Mouse (Mus musculus) intestine, postnatal 0 days (tissue): ENCODE measurements at regions not wholly inside any gene's neighbourhood (a gene's known extent, or its start where the extent isn't known, plus 50 kb on each side); places are given as distances from the start of the nearest gene placed in this dataset.

Experiments used
- ATAC-seq: fragments of 200-750 bp; cut with Nextera tagmentation; 2 replicates; pipeline ENCODE4 v1.8.0; 2017; ENCODE audit warnings: mild to moderate bottlenecking, moderate TSS enrichment, moderate library complexity
- H3K27ac ChIP-seq: fragments of 300-500 bp; sonication (generic); 2 replicates; pipeline ENCODE4 v1.5.1; 2014; ENCODE audit warnings: mild to moderate bottlenecking, low read depth, low read length, moderate library complexity
- H3K27me3 ChIP-seq: fragments of 300-500 bp; sonication (generic); replicated peaks from 2 replicates; pipeline ENCODE4 v1.6.1; 2014; ENCODE audit warnings: low read length, mixed read lengths; ENCODE audit not compliant: control insufficient read depth, insufficient read depth
- H3K36me3 ChIP-seq: fragments of 300-500 bp; sonication (generic); 2 replicates; pipeline ENCODE4 v1.6.1; 2014; ENCODE audit warnings: mild to moderate bottlenecking, moderate library complexity; ENCODE audit not compliant: control insufficient read depth, insufficient read depth
- H3K4me1 ChIP-seq: fragments of 300-500 bp; sonication (generic); replicated peaks from 2 replicates; pipeline ENCODE4 v1.6.1; 2014; ENCODE audit warnings: antibody characterized with exemption, low read length, mixed read lengths; ENCODE audit not compliant: control insufficient read depth, insufficient read depth
- H3K4me2 ChIP-seq: fragments of 300-500 bp; sonication (generic); replicated peaks from 2 replicates; pipeline ENCODE4 v1.6.1; 2014; ENCODE audit warnings: low read depth, mild to moderate bottlenecking, moderate library complexity
- H3K4me3 ChIP-seq: fragments of 300-500 bp; sonication (generic); 2 replicates; pipeline ENCODE4 v1.5.1; 2014; ENCODE audit warnings: low read depth, low read length
- H3K9ac ChIP-seq: fragments of 300-500 bp; sonication (generic); 2 replicates; pipeline ENCODE4 v1.6.1; 2014; ENCODE audit warnings: mild to moderate bottlenecking, low read depth, low read length
- H3K9me3 ChIP-seq: fragments of 300-500 bp; sonication (generic); 2 replicates; pipeline ENCODE4 v1.6.1; 2016; ENCODE audit warnings: mixed run types; ENCODE audit not compliant: control insufficient read depth
- CTCF ChIP-seq: sonication (generic); IDR thresholded peaks from 2 replicates; pipeline ENCODE4 v1.5.1; 2016; ENCODE audit warnings: low read depth, mild to moderate bottlenecking, control low read depth, antibody characterized with exemption, moderate library complexity
- WGBS: fragments of 180-500 bp; shearing (Covaris S2); extraction: QIAGEN DNeasy Blood & Tissue Kit; methylation state at CpG from one replicate; pipeline ENCODE4 v1.1.7; 2014; 5-methylcytosine and 5-hydroxymethylcytosine counted together

DNA sequence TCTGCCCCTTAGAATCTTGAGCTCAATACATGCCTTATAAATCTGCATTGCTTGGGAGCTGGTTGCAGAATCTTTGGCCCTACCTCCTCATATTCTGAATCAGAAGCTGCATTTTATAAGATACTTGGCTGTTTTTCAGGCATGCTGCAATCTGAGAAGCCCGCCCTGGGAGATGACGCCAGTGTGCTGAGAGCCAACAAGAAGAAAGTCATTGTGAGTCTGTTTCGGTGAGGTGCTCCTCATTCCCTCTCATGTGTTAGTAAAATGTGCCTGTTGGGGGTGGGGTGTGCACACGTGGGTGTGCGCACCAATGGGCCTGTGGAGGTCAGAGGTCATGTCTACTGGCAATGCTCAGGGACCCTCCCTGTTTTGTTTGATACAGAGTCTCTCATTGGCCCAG is 388.7 kb downstream of the Agtpbp1 start:
- H3K27me3 ChIP-seq = no peaks in the 10 kb centered on the region
- H3K4me1 ChIP-seq = no peaks in the 10 kb centered on the region
- no peak overlapping the region for H3K27ac ChIP-seq
- WGBS = 80% methylated on average over 5 of the region's 5 CpGs
- H3K4me2 ChIP-seq = no peak overlapping the region
- H3K36me3 ChIP-seq = no peaks in the 10 kb centered on the region
- TF ChIP-seq CTCF = no peak
- no peak overlapping the region for H3K4me3 ChIP-seq
- no peaks in the 10 kb centered on the region for H3K9me3 ChIP-seq
- ATAC-seq = no peak
- H3K9ac ChIP-seq = no peak overlapping the region

DNA sequence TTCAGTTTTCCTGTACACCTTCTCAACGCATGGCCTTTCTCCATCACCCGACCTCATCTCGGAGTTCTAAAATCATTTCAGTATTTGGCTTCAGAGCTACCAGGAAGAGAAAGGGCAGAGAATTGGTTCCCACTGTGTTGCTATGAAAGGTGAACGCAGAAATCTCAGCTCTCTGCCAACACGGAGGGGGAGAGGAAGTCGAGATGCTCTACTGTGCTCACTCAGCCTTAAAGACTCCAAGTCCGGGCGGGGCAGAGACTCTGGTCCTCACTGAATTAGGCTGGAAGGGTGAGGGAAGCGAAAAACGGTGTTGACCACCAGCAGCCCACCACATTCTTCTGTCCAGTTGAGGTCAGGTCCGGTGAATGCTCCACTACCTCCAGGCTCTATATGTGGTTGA is 382.1 kb downstream of the Ntrk2 start:
- Histone ChIP-seq H3K4me1 (no peaks in the 10 kb centered on the region), H3K36me3 (no peaks in the 10 kb centered on the region), H3K9ac (no peak overlapping the region), H3K27ac (no peak overlapping the region), H3K4me2 (no peak overlapping the region), H3K27me3 (no peaks in the 10 kb centered on the region), H3K4me3 (no peak overlapping the region), H3K9me3 (no peaks in the 10 kb centered on the region)
- TF ChIP-seq CTCF = no peak
- 81% methylated on average over 11 of the region's 11 CpGs for WGBS
- ATAC-seq = no peak
